Mouse (Mus musculus): Measurements from ENCODE around the gene Emilin2.

GRCm38 (mm10) chr17:71234041-71234594, 77.7 kb downstream of the Emilin2 start:
- TF ChIP-seq ZNF384 (IDR thresholded peaks at IDR 0.05; ENCODE audit: low read depth, low read length) (no peak), CTCF (conservative IDR thresholded peaks at IDR 0.05 in 1 of 2, IDR thresholded peaks at IDR 0.05 in 1 of 2; ENCODE audit: low read depth in 2 of 2, low read length in 2 of 2) (no peak), ZC3H11A (IDR thresholded peaks at IDR 0.05; ENCODE audit: low read depth, low read length) (no peak)

All from CH12.LX (cell line).